Mouse (Mus musculus) layer of hippocampus, adult 8-10 months (tissue): ENCODE measurements around the gene Zfp513. TPM values are rescaled to one million over a fixed set of nuclear protein-coding genes. Genes with fewer than 3 reads are reported as not detected.
A peak's percentile ranks its signal among the peaks of the same experiment; 100 is the strongest.
"Not testable (repeated sequence)": the region's sequence is repeated elsewhere in the genome, so short reads cannot be mapped to it uniquely, and the experiment has no call there.

Source experiments
- DNase-seq, 2 experiments: peaks; one replicate each; pipeline ENCODE4 v3.0.0; 2022; ENCODE audit warnings: low spot score in 2 of 2
- total RNA-seq, 4 experiments: library from RNA; stranded (reverse); gene quantifications; 2 replicates each; pipeline ENCODE4 v1.2.4; 2022

The Zfp513 gene
- total RNA-seq, result 10 to 100 TPM; 26.0 to 31.9 (median 30.4) TPM

DNA sequence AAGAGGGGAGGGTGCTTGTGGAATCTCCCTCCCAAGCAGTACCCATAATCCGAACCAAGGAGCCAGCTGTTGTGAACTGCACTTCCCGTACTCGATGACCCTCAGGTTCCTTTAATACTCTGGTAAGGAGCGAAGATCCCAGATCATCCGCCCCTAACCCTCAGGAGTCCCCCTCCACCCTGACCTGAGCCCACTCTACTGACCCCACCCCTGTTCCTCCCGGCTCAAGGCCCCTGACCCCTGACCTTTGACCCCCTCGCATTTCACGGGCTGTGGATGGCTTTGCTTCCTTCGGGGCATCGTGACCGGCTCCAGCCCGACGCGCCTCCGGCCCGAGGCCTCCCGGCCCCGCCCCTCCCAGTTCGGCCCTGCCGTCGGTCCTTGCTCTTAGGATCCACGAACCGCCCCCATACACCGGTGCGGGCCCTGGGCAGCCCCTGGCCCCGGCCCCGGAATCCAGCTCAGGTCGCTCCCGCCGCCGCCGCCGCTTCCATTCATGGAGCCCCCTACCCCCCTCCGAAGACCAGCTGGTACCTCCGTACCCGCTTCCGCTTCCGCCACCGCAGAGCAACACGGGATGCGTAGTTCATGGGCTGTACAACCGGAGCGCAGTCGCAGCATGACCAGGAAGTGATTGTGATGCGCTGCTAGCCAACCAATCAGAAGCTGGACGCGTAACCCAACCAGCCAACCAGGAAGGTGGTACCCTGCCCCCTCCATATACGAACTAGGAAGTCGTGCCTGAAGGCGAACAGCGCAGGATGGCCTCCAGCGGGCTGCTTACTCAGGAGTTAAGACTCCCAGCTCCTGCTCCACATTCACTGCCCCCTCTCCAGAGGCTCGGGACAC is at the start of gene Zfp513:
Zfp513 (minus strand) TSS at position 562 of the 849 bp plus-strand sequence.
- peak; percentile 98 to 99 for DNase-seq

DNA sequence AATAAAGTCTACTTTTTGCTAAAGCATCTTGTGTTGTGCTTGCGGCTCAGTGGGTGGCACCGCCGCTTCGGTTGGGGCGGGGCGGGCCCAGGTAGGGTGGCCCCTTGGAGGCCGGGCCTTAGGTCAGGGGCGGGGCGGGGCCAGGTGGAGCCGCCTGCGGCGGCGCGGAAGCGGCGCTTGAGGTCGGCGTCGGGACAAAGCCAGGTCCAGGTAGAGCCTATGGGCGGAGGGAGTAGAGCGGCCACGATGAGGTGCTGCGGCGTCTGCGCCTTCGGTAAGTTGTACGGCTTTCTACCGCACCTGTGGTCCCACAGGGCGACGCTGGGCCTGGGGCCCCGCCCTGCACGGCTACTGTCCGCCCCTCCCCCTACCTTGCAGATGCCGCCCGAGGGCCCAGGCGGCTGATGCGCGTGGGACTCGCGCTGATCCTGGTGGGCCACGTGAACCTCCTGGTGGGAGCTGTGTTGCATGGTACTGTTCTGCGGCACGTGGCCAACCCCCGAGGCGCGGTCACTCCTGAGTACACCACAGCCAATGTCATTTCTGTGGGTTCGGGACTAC is 49.5 kb upstream of the Zfp513 start, which contains the start of gene Krtcap3:
Krtcap3 (plus strand) TSS at position 151 of the 561 bp plus-strand sequence.
- no peak for DNase-seq

DNA sequence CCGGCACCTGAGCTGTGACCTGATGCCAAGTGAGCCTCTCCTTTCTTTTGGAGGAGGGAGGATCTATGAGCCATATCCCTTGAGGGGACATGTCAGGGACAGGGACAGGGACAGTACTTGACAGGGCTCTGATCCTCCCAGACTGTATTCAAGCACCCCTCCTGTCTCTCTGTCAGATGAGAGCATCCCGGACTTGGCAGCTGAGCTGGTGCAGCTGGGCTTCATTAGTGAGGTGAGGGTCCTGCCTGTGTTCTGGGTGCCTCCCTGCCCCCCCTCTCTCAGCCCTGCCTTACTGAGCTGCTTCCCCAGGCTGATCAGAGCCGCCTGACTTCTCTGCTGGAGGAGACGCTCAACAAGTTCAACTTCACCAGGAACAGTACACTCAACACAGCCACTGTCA is 48.6 kb upstream of the Zfp513 start:
- DNase-seq, result no peak

DNA sequence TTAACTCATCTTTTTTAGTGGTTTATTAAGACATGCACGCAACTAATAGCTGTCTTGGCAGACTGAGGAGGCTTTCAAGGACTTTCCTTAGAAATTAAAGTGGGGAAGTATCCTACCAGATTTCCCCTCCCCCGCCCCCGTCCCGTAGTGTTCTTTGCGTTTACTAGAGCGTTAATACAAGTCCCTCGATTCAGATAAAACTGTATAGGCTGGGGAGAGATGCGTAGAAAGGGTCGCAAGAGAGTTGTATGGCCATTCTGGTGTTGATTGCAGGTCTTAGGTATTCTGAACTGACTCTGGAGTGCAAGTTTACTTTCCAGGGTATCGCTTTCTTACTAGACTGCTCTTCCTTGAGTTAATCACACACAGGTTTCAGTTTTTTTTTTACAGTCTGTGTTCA is 40.1 kb upstream of the Zfp513 start:
- DNase-seq, result no peak

DNA sequence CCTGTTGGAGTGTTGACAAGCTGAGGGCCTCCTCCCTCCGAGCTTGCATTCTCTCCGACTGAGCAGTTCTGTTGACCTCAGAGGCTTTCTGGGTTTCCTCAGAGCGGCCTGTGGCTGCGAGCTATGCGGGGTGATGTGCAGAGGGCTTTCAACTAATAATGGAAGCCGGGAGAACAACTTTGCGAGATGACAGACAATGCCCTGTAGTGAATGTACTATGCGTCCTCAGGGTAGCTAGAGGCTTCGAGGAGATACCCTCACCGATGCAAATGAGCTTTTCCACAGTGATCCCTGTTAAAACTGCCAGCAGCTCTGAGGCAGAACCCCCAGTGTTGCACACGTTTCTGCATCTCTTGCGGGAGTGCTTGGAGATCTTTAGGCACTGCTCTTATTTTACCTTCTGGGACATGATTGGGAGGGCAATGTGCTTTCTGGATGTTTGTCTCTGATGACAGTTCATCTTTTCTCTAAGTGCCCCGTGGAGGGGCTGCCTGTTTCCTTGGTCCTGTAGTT is 39.5 kb upstream of the Zfp513 start:
- no peak for DNase-seq

DNA sequence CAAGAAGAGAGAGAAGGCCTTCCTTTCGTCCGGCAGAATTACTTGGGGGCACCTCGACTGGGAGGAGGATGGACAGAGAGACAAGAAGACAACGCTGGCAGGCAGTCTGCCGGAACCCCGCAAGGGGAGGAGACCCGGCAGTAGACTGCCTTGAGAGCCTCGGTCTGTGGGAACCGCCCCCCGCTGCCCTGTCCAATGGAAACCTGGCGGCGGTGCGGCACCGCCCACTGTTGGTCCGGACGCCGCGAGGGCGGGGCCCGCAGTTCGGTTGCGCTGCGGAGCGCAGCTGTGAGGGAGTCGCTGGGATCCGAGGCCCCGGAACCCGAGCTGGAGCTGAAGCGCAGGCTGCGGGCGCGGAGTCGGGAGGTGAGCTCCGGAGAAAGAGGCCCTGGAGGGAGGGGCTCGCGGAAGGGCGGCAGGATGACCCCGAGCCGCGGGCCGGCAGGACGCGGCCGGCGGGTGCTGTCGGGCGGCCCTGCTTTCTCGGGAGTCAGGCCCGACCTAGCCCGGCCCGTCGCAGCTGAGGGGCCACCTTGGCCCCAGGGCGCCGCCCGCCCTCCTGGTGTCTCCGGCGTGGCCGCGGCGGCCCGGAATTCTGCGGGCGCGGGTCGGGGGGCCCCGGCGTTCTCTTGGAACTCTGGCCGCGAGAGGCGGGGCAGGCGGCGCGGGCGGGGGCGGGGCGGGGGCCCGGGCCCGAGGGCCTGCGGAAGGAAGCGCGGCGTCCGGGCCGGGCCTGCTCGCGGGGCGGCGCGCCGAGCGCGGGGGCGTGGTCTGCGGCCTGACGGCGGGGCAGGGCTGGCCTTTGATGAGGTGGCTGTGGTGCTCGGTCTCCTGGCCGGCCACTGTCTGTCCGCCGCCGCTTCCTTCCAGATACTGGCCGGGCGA is 38.8 kb upstream of the Zfp513 start, which contains the start of the genes Nrbp1 and Gm9970:
Nrbp1 (plus strand) TSS at position 228 of the 885 bp plus-strand sequence.
Gm9970 (minus strand) TSS at position 596 of the 885 bp plus-strand sequence.
- peak; percentile 93 to 94 for DNase-seq

DNA sequence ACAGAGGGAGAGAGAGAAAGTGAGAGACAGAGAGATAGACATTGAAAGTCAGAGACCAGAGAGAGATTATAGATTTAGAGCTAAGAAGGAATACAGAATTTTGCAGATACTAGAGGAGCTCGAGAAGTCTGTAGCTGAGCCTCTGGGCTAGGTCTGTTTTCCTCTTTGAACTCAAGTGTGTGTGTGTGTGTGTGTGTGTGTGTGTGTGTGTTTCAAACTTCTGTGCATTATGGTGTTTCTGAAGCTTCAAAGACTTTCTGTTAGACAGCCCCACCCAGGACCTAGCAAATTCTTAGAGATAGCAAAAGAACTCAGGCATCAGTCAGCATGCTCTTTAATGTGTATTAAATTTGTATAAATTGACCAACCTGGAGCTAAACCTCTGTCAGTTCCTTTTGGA is 24.5 kb upstream of the Zfp513 start:
- DNase-seq, result no peak

DNA sequence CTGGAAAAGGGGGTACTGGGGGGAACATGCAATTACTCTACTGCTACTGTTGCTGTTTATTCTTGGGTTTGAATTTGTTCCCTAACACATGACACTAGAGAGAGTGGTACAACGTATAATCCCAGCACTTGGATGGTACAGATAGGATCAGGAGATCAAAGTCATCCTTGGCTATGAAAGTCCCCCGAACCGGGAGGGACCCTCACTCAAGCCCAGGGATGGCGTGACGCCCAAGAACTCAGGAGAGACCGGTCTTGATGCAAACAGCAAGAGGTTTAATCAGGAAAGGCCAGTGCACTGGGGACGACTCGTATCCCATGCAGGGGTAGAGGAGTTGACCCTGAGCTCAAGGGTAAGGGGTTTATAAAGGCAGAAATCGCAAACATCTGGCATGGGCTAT is 20.6 kb upstream of the Zfp513 start:
- DNase-seq, result no peak

DNA sequence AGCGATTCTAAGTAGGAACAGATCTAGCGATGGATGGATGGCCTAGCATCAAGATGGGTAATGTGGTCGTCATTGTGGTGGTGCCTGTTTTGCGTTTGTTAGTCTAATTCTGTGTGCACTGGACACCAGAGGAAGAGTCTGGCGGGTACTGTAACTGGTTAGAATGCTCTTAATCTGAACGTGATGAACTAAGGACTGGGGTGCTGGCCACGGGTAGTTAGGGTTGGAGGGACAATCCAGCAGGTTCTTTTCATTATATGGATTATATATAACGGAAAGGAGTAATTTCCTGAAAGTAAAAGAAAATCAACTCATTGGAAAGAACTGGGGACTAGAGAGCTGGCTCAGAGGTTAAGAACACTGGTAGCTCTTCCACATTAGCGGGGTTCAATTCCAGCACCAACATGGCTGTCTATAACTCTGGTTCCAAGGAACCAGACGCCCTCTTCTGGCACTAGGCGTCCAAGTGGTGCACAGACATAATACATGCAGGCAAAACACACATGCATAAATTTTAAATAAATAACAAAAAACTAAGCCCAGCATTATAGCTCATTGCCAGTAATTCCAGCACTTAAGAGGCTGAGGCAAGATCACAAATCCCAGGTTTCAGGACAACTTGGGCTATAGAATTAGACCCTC is 19.3 kb upstream of the Zfp513 start:
- peak in 1 of 2 experiments; percentile 26 for DNase-seq

DNA sequence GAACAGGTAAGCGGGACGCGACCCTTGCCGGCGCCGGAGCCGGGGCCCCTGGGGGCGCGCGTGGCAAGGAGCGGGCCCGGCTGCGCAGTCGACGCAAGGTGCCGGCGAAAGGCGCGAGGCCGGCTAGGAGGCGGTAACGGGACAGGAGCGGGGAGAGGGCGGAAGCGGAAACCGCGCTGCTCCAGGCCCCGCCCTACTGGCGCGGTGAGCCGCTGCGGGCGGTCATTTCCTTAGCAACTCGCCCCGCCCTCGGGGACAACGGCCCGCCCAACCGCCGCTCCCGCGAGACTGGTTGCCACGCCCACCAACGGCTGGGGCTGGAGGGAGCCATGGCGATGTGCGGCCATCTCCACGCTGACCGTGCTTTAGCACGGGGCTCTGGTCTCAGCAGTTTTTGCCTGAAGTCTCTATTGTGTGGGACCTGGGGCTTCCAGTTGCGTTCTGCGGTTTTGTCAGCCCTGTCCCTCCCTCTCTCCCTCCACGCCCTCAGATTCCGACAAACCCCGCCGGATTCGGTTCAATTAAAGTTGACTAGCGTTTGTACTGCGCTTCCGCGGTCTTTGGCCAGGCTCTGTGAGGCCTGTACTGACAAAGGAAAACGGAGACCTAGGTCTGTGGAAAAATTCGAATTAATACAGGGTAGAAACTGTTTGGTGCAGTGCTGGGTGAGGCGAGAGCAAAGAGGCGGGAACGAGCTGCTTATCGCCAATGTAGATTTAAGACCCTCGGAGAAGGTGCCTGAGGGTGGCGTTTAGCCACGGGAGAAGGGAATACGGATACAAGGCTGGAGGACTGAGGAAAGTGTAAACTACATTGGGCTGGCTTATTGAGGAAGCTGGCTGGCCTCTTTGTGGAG is 18.6 kb upstream of the Zfp513 start, which contains the start of gene Ppm1g:
Ppm1g (minus strand) TSS at position 240 of the 856 bp plus-strand sequence.
- peak; percentile 91 to 95 for DNase-seq

DNA sequence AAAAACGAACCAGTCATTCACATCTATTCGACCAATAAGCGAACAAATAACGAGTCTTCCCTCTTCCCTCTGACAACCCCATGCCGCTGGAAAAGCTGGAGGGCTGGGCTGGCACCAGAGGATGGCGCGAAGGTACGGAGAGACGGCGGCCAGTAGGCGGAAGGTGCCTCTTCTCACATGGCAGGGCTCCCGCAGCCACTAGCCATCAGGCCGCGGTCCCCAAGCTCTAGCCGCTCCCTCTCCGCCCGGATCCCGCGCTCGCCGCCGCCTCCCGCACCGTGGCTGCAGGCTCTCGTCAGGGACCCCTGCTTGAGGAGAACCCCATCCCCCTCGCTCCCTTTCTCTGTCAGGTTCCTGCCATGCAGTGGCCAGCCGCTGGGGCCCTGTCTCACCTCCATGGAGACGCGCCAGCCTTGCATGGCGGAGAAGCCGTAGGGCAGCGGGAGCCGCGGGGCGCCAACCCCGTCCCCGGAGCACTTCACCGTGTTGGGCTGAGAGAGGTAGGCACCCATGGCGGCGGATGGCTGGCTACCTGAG is 17.9 kb upstream of the Zfp513 start:
- peak in 1 of 2 experiments; percentile 38 for DNase-seq

DNA sequence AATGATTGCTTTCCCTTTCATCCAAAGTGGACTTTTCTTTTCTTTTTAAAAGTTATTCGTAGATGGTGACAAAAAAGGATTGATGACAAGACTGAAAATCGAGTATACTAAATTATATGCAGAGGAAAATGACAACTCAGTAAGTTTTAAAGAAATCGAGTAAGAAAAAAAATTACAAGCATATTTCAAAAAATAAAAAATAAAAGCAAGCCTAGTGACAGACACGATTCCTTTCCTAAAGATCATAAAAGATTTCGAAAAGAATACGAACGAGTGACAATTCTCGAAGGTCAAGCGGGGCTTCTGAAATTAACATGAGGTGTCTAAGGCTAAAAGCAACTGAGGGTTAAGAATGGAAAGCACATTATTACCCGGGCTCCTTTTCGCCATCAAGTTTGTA is 17.4 kb upstream of the Zfp513 start:
- DNase-seq, result no peak

DNA sequence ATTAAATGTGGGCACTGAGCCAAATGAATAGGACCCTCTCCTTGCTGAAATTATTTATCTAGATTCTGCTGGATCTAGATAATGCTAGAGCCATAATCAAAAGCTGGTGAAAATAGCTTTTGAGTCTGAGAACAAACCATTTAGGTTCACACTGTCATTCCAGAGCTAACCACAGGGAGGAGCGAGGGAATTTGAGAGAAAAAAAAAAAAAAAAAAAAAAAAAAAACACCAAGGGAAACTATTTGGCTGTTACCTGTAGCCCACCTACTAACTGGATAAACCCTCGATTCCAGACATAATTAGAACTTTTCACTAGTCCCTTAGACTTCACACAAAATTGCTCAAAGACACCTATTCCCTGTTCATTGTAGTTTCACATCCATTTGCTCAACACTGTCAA is 17.0 kb upstream of the Zfp513 start:
- no peak for DNase-seq

DNA sequence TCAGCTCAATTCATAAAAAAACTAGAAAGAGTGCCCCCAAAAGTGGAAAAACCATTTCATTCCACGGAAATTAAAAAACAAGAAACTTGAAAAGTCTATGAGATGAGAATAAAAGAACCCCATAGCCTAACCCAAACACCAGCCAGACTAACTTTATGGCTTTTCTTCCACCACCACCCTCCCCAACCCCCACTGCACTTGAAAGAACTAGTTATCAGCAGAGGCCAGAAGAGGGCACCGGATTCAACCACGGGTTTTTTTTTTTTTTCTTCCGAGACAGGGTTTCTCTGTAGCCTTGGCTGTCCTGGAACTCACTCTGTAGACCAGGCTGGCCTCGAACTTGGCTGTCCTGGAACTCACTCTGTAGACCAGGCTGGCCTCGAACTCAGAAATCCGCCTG is 16.2 kb upstream of the Zfp513 start:
- no peak for DNase-seq

DNA sequence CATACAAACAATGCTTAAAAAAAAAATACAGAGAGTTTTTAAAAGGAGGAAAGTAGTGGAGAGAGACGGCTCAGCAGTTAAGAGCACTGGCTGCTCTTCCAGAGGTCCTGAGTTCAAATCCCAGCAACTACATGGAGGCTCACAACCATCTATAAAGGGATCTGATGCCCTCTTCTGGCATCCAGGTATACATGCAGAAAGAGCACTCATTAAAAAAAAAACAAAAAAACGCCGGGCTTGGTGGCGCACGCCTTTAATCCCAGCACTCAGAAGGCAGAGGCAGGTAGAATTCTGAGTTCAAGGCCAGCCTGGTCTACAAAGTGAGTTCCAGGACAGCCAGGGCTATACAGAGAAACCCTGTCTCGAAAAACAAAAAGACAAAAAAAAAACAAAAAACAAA is 14.5 kb upstream of the Zfp513 start:
- DNase-seq, result not testable (repeated sequence)

DNA sequence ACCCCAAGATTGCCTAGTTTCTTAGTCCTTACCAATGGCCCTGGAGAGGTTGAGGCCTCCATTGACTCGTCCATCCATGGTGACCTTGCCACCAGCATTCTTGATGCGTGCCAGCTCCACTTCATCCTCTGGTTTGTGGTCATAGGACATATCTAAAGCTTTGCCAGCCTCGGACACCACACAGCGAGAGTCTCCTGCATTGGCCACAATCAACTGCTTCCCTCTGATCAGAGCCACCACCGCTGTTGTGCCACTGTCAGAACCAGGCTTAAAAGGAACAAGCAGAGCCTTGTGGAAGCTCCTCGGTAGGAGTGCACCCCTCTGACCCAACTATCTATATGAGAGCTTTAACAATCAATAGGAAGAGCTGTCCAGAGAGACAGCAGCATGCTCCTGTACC is 2.3 kb upstream of the Zfp513 start:
- DNase-seq, result no peak

DNA sequence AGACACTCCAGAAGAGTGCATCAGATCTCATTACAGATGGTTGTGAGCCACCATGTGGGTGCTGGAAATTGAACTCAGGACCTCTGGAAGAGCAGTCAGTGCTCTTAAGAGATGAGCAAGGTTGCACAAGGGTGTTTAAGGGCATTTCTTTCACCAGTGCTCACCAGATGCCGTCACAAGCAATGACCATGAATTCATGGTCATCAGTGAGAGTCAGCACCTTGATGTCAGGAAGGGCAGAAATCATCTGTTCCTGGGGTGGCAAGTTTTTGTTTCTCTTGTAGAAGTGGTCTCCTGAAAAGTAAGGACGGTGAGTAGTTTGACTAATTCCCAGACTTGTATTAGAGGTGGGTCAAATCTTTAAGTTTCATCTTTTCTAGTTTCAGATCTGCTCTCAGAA is 1.8 kb upstream of the Zfp513 start:
- DNase-seq, result no peak

DNA sequence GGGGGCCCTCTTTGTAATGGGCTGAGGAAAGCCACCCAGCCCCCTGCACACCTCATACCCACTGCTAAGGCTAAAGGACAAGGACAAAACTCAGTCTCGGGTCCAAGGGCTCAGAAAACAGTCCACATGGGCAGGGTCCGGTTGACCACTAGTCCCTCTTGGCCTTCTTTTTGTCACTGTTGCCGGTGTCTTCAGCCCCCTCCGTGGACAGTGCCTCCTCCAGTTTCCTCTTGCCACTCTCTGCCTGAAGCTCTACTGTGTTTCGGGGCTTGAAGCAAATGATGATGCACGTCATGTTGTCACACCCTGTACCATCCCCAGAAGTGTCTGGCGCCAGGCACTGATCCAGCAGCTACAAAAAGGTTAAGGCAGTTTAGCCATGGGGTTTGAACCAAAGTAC is 830 bp upstream of the Zfp513 start:
- no peak for DNase-seq

DNA sequence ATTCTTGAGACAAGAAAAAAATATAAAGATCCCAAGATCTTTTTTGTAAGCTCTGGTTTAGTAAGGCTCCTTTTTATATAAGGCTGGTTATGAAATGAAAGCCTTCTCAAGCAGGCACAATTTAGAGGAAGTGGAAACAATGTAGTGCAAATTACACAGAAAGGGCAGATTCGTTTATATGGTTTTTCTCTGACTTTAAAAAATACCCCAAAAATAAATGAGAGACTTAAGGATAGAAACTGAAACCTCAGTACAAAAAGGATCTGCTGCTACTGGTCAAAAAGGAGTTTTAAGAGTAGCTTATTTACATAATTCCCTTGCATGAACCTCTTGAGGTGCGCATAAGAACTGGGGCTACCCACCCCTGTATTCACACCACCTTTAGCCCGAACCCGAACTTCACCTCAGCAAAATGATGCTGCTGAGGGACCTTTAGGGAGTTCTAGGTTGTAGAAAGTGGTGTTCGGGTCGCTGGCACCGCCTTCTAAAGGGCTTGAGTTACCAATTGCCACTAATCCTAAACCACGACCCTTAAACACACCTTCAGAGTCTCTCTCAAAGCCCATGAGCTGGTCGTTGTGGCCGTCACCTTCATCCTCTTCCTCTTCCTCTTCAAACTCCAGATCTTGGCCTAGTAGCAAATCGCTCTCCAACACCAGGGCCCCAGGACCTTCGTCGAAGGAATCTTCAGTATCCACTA is 911 bp downstream of the Zfp513 start:
- DNase-seq, result no peak
